Mouse (Mus musculus) thymus, adult 2 months (tissue): ENCODE data around the gene Morn1.

Experiments used
- CTCF ChIP-seq: fragments of 200-500 bp; IDR thresholded peaks from 2 replicates; pipeline ENCODE4 v1.5.1; 2012; ENCODE audit warnings: mild to moderate bottlenecking, control low read depth, low read length, moderate library complexity, borderline replicate concordance; ENCODE audit not compliant: control insufficient read depth, poor library complexity, insufficient read depth; ENCODE audit errors: extremely low read depth
- POLR2A ChIP-seq: fragments of 200-500 bp; IDR thresholded peaks from 2 replicates; pipeline ENCODE4 v1.6.1; 2012; ENCODE audit warnings: mild to moderate bottlenecking, low read length, control low read depth, moderate library complexity; ENCODE audit not compliant: control insufficient read depth, poor library complexity, insufficient read depth; ENCODE audit errors: extremely low read depth

- TF ChIP-seq POLR2A (no peak), CTCF (no peak)
Observed at GRCm38 (mm10) chr4:155146107-155146823, 59.9 kb downstream of the Morn1 start.
